Comparison of ENCODE assay signal across 20 mouse cellular contexts in the genomic region with DNA sequence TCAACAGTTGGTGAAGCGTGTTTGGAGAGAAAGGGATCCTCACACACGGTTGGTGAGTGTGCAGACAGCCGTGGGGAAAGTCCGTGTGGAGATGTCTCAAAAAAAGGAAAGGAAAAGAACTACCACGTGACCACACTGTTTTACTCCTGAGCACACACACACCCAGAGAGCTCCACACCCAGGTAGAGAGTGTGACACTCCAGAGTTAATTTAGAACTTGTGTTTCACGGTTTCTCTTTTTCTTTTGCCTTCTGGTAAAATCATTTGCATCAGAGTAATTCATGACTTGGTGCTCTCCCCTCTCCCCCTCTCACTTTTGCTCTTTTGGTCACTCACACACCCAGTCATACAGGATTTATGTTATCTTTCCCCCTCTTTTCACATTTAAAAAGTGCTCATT. TPM values are rescaled to one million over a fixed set of nuclear protein-coding genes. Genes with fewer than 3 reads are reported as not detected.
A peak's percentile ranks its signal among the peaks of the same experiment; 100 is the strongest.
DNase-seq lines count a peak whose midpoint lies in the region; ATAC-seq and TF ChIP-seq lines count a peak whose summit lies in the region.
"Had no signal": no experiment of that assay in that cellular context is flagged by ENCODE, and none has a peak within 500 bp of the region (broad histone marks: within the 10 kb centered on the region; RNA-seq: fewer than 3 reads in every experiment).

No protein-coding gene starts in this region.

- WGBS in liver, embryonic 13.5 days (ENCODE audit: insufficient replicate concordance) = 43% methylated on average over 6 of the region's 6 CpGs
- 53% methylated on average over 6 of the region's 6 CpGs for WGBS in forebrain, embryonic 12.5 days
- WGBS in forebrain, embryonic 15.5 days = 42% methylated on average over 6 of the region's 6 CpGs
- WGBS in small intestine, adult 2 months = 29% methylated on average over 6 of the region's 6 CpGs
- WGBS in heart, embryonic 11.5 days (ENCODE audit: insufficient replicate concordance) = 74% methylated on average over 6 of the region's 6 CpGs

- H3K4me2 ChIP-seq in liver, embryonic 13.5 days = no peak overlapping the region
- H3K4me2 ChIP-seq in forebrain, embryonic 12.5 days = no peak overlapping the region
- no peak overlapping the region for H3K4me2 ChIP-seq in forebrain, embryonic 15.5 days (replicated peaks)
- H3K4me2 ChIP-seq in heart, embryonic 11.5 days = no peak overlapping the region
- H3K4me2 ChIP-seq: embryonic facial prominence, embryonic 13.5 days; heart, embryonic 12.5 days; hindbrain, embryonic 12.5 days; liver, embryonic 11.5 days had no signal

- no peak for TF ChIP-seq POLR2A in small intestine, adult 2 months (IDR thresholded peaks at IDR 0.05; ENCODE audit: low read depth, low read length)

- H3K27ac ChIP-seq in liver, embryonic 13.5 days = peak overlapping the region; percentile 1; the same call in 1 of the 2 replicates
- peak overlapping the region; percentile 86 for H3K27ac ChIP-seq in forebrain, embryonic 12.5 days
- peak overlapping the region; percentile 70 for H3K27ac ChIP-seq in forebrain, embryonic 15.5 days (replicated peaks)
- H3K27ac ChIP-seq in small intestine, adult 2 months (ENCODE audit: insufficient read depth, low read depth, low read length) = peak overlapping the region; percentile 58
- H3K27ac ChIP-seq in heart, embryonic 11.5 days (ENCODE audit: low read depth, low read length) = no peak overlapping the region
- H3K27ac ChIP-seq: hindbrain, embryonic 12.5 days had no signal

- H3K9me3 ChIP-seq in liver, embryonic 13.5 days (replicated peaks) = no peaks in the 10 kb centered on the region
- H3K9me3 ChIP-seq in forebrain, embryonic 12.5 days = no peaks in the 10 kb centered on the region
- no peaks in the 10 kb centered on the region for H3K9me3 ChIP-seq in forebrain, embryonic 15.5 days
- H3K9me3 ChIP-seq in heart, embryonic 11.5 days (replicated peaks; ENCODE audit: control insufficient read depth, low read length) = no peaks in the 10 kb centered on the region
- H3K9me3 ChIP-seq: embryonic facial prominence, embryonic 13.5 days; G1E; heart, embryonic 12.5 days; hindbrain, embryonic 12.5 days had no signal

- H3K36me3 ChIP-seq in liver, embryonic 13.5 days = no peaks in the 10 kb centered on the region
- no peaks in the 10 kb centered on the region; the same call in 1 of the 2 replicates for H3K36me3 ChIP-seq in forebrain, embryonic 12.5 days (replicated peaks)
- no peaks in the 10 kb centered on the region for H3K36me3 ChIP-seq in forebrain, embryonic 15.5 days
- H3K36me3 ChIP-seq in small intestine, adult 2 months (ENCODE audit: control insufficient read depth, insufficient read depth, low read length) = 0 out of 2 replicates have a peak, but pooled peaks cover 2% of the 10 kb centered on the region
- no peaks in the 10 kb centered on the region for H3K36me3 ChIP-seq in heart, embryonic 11.5 days (ENCODE audit: control insufficient read depth, insufficient read depth, low read length)
- H3K36me3 ChIP-seq: embryonic facial prominence, embryonic 13.5 days; hindbrain, embryonic 12.5 days had no signal

- ATAC-seq in liver, embryonic 13.5 days (ENCODE audit: low read depth) = 0 out of 2 replicates have a peak, but pooled peaks have one; percentile 4
- no peak for ATAC-seq in forebrain, embryonic 12.5 days (ENCODE audit: low FRiP score)
- ATAC-seq in forebrain, embryonic 15.5 days (replicated peaks) = no peak
- ATAC-seq in heart, embryonic 11.5 days (replicated peaks; ENCODE audit: insufficient number of reproducible peaks, low FRiP score, low TSS enrichment) = no peak
- ATAC-seq: activated CD4-positive, CD25-positive, alpha-beta regulatory T cell, adult 4 months; inflammation-experienced regulatory T-cells, adult 6 months had no signal

- no peak overlapping the region for H3K9ac ChIP-seq in liver, embryonic 13.5 days
- H3K9ac ChIP-seq in forebrain, embryonic 12.5 days = no peak overlapping the region
- no peak overlapping the region for H3K9ac ChIP-seq in forebrain, embryonic 15.5 days (replicated peaks)
- H3K9ac ChIP-seq in heart, embryonic 11.5 days (ENCODE audit: low read depth, low read length) = no peak overlapping the region
- H3K9ac ChIP-seq: embryonic facial prominence, embryonic 13.5 days; heart, embryonic 12.5 days; hindbrain, embryonic 12.5 days had no signal

- no peaks in the 10 kb centered on the region for H3K27me3 ChIP-seq in liver, embryonic 13.5 days
- H3K27me3 ChIP-seq in forebrain, embryonic 12.5 days = no peaks in the 10 kb centered on the region
- no peaks in the 10 kb centered on the region for H3K27me3 ChIP-seq in forebrain, embryonic 15.5 days
- H3K27me3 ChIP-seq in small intestine, adult 2 months (ENCODE audit: control insufficient read depth, insufficient read depth, low read length) = no peaks in the 10 kb centered on the region
- no peaks in the 10 kb centered on the region for H3K27me3 ChIP-seq in heart, embryonic 11.5 days (ENCODE audit: control insufficient read depth, insufficient read depth, low read length)
- H3K27me3 ChIP-seq: embryonic facial prominence, embryonic 13.5 days; heart, embryonic 12.5 days; hindbrain, embryonic 12.5 days had no signal

- DNase-seq in liver, embryonic 13.5 days = no peak
- no peak for DNase-seq in liver
- DNase-seq in layer of hippocampus, adult 18-20 months (ENCODE audit: low spot score in 2 of 2) = no peak
- DNase-seq: adrenal gland, postnatal 10 days; cerebellum, adult 9-11 months; heart, postnatal 14 days; left cerebral cortex, postnatal 4 days; right cerebral cortex, postnatal 25 days had no signal

- H3K4me1 ChIP-seq in liver, embryonic 13.5 days (replicated peaks) = peaks cover 63% of the 10 kb centered on the region
- H3K4me1 ChIP-seq in forebrain, embryonic 12.5 days = peaks cover 71% of the 10 kb centered on the region
- H3K4me1 ChIP-seq in forebrain, embryonic 15.5 days = peaks cover 69% of the 10 kb centered on the region
- H3K4me1 ChIP-seq in small intestine, adult 2 months (ENCODE audit: control insufficient read depth, insufficient read depth, insufficient read length, low read length) = peaks cover 17% of the 10 kb centered on the region; the same call in 1 of the 2 replicates
- H3K4me1 ChIP-seq in heart, embryonic 11.5 days (ENCODE audit: control insufficient read depth, insufficient read depth, low read length) = peaks cover 24% of the 10 kb centered on the region

- no peak overlapping the region for H3K4me3 ChIP-seq in liver, embryonic 13.5 days (replicated peaks)
- no peak overlapping the region for H3K4me3 ChIP-seq in forebrain, embryonic 12.5 days (replicated peaks)
- no peak overlapping the region for H3K4me3 ChIP-seq in forebrain, embryonic 15.5 days
- H3K4me3 ChIP-seq in small intestine, adult 2 months (ENCODE audit: low read depth, low read length) = no peak overlapping the region
- H3K4me3 ChIP-seq in heart, embryonic 11.5 days (ENCODE audit: low read depth, low read length) = no peak overlapping the region
- H3K4me3 ChIP-seq: embryonic facial prominence, embryonic 13.5 days; heart, embryonic 12.5 days; hindbrain, embryonic 12.5 days; layer of hippocampus, adult 2 months had no signal

- TF ChIP-seq CTCF in small intestine, adult 2 months (IDR thresholded peaks at IDR 0.05; ENCODE audit: extremely low read depth, insufficient read length, insufficient replicate concordance, low read depth, low read length) = no peak

RNA-seq across cellular contexts. Expression of gene Psmd6, which starts 54.5 kb away (rescaled TPM):
- 182 and 205 TPM in 2 replicates for polyA plus RNA-seq in liver, embryonic 13.5 days (2015; fragmentation: Nextera tagmentation; extraction: Ambion mirVana)
- 292 TPM in 2 replicates for polyA plus RNA-seq in forebrain, embryonic 12.5 days (2016; fragmentation: Nextera tagmentation; extraction: Ambion mirVana)
- 280 and 283 TPM in 2 replicates for polyA plus RNA-seq in forebrain, embryonic 15.5 days (2015; fragmentation: Nextera tagmentation; extraction: Ambion mirVana)
- 5.3 and 7.5 TPM in 2 replicates for polyA plus RNA-seq in small intestine, adult 2 months (2012; rRNA removed)
- polyA plus RNA-seq in heart, embryonic 11.5 days (2014; fragmentation: Nextera tagmentation; extraction: Ambion mirVana) = 204 and 218 TPM in 2 replicates
- 100 to 1,000 TPM; 121 to 122 TPM for total RNA-seq in layer of hippocampus, adult 18-20 months (2021)

Comparison
In these comparisons a context has a peak if more than half of its experiments do, and no peak if none do; other contexts are left out.
1. RNA of gene Psmd6, which starts 54.5 kb away (polyA plus RNA-seq): 292 TPM in forebrain, embryonic 12.5 days, 280 to 283 TPM in forebrain, embryonic 15.5 days, 204 to 218 TPM in heart, embryonic 11.5 days and 182 to 205 TPM in liver, embryonic 13.5 days; 5.3 to 7.5 TPM in small intestine, adult 2 months; every median in the first group is over 10 times any median in the second.